Mouse (Mus musculus) CH12.LX (cell line): Measurements from ENCODE around the gene Sfxn3. TPM values are rescaled to one million over a fixed set of nuclear protein-coding genes. Genes with fewer than 3 reads are reported as not detected.

ENCODE experiments used
- DNase-seq: peaks from one replicate; pipeline ENCODE4 v3.0.0-alpha.2; 2013; ENCODE audit errors: extremely low read depth
- H3K27ac ChIP-seq: 2 replicates; pipeline ENCODE4 v1.5.1; 2012; ENCODE audit warnings: low read depth, mild to moderate bottlenecking, control low read depth, moderate library complexity; ENCODE audit not compliant: insufficient read depth
- H3K27me3 ChIP-seq: replicated peaks from 2 replicates; pipeline ENCODE3; 2012; ENCODE audit warnings: inconsistent platforms
- H3K36me3 ChIP-seq, 2 experiments: replicated peaks in 1 of 2; 2 replicates each; pipeline versions ENCODE3 to v1.6.1; 2012; ENCODE audit warnings: inconsistent platforms in 1 of 2, low read length in 1 of 2, mild to moderate bottlenecking in 1 of 2, mixed read lengths in 1 of 2, moderate library complexity in 1 of 2; ENCODE audit not compliant: control insufficient read depth in 1 of 2, insufficient read depth in 1 of 2
- H3K4me1 ChIP-seq, 2 experiments: 2 replicates each; pipeline ENCODE4 v1.6.1; 2012; ENCODE audit warnings: inconsistent platforms in 1 of 2, moderate library complexity in 1 of 2; ENCODE audit not compliant: insufficient read depth in 2 of 2, control insufficient read depth in 1 of 2
- H3K4me2 ChIP-seq: 2 replicates; pipeline ENCODE4 v1.6.1; 2012; ENCODE audit warnings: low read depth, mild to moderate bottlenecking, control low read depth; ENCODE audit not compliant: poor library complexity, insufficient read depth, severe bottlenecking
- H3K4me3 ChIP-seq, 3 experiments: fragments of 150-350 bp in 1 of 3; sonication (generic) in 1 of 3; replicated peaks in 1 of 3; 2 replicates each; pipeline versions ENCODE3 to v1.5.1; 2011 to 2012; ENCODE audit warnings: low read depth in 2 of 3, low read length in 2 of 3, mild to moderate bottlenecking in 2 of 3, moderate library complexity in 2 of 3, control low read depth in 1 of 3, improper control_type of control experiment in 1 of 3, inconsistent platforms in 1 of 3, mixed read lengths in 1 of 3; ENCODE audit not compliant: poor library complexity in 1 of 3
- H3K79me2 ChIP-seq: replicated peaks from 2 replicates; pipeline ENCODE4 v1.6.1; 2012; ENCODE audit warnings: mild to moderate bottlenecking, moderate library complexity; ENCODE audit not compliant: control insufficient read depth, poor library complexity, insufficient read depth, severe bottlenecking; ENCODE audit errors: extremely low read depth
- H3K9ac ChIP-seq: 2 replicates; pipeline ENCODE4 v1.6.1; 2012; ENCODE audit warnings: low read depth, mild to moderate bottlenecking, control low read depth, moderate library complexity; ENCODE audit not compliant: insufficient read depth
- H3K9me3 ChIP-seq: replicated peaks from 2 replicates; pipeline ENCODE3; 2012; ENCODE audit warnings: low read length, inconsistent platforms, mixed read lengths
- BHLHE40 ChIP-seq: IDR thresholded peaks from 2 replicates; pipeline ENCODE4 v1.6.1; 2011; ENCODE audit warnings: mild to moderate bottlenecking, low read depth, low read length, improper control_type of control experiment
- E2F4 ChIP-seq: IDR thresholded peaks from 2 replicates; pipeline ENCODE4 v1.6.1; 2011; ENCODE audit warnings: low read depth, low read length, improper control_type of control experiment; ENCODE audit not compliant: insufficient replicate concordance
- ELF1 ChIP-seq: IDR thresholded peaks from 2 replicates; pipeline ENCODE4 v1.6.1; 2014; ENCODE audit warnings: low read depth, mild to moderate bottlenecking, inconsistent platforms, low read length, improper control_type of control experiment
- EP300 ChIP-seq: IDR thresholded peaks from 2 replicates; pipeline ENCODE4 v1.6.1; 2011; ENCODE audit warnings: low read length, improper control_type of control experiment
- ETS1 ChIP-seq: conservative IDR thresholded peaks from 2 replicates; pipeline ENCODE4 v1.6.1; 2012; ENCODE audit warnings: low read depth, mild to moderate bottlenecking, inconsistent platforms, low read length, improper control_type of control experiment, moderate library complexity
- GABPA ChIP-seq: IDR thresholded peaks from 2 replicates; pipeline ENCODE4 v1.6.1; 2012; ENCODE audit warnings: low read depth, low read length, improper control_type of control experiment, inconsistent platforms; ENCODE audit not compliant: insufficient replicate concordance
- HCFC1 ChIP-seq: IDR thresholded peaks from 2 replicates; pipeline ENCODE4 v1.6.1; 2012; ENCODE audit warnings: low read depth, mild to moderate bottlenecking, inconsistent platforms, low read length, improper control_type of control experiment
- JUN ChIP-seq: IDR thresholded peaks from 2 replicates; pipeline ENCODE4 v1.6.1; 2011; ENCODE audit warnings: low read depth, mild to moderate bottlenecking, low read length, improper control_type of control experiment, moderate library complexity; ENCODE audit not compliant: insufficient read depth
- JUND ChIP-seq: conservative IDR thresholded peaks from 2 replicates; pipeline ENCODE4 v1.6.1; 2011; ENCODE audit warnings: low read depth, low read length, improper control_type of control experiment
- KAT2A ChIP-seq: IDR thresholded peaks from 2 replicates; pipeline ENCODE4 v1.6.1; 2012; ENCODE audit warnings: low read length, improper control_type of control experiment, inconsistent platforms; ENCODE audit not compliant: insufficient replicate concordance
- MAX ChIP-seq: IDR thresholded peaks from 2 replicates; pipeline ENCODE4 v1.6.1; 2011; ENCODE audit warnings: low read length, improper control_type of control experiment
- MXI1 ChIP-seq: IDR thresholded peaks from 2 replicates; pipeline ENCODE4 v1.6.1; 2011; ENCODE audit warnings: mild to moderate bottlenecking, low read depth, low read length, improper control_type of control experiment
- RCOR1 ChIP-seq: conservative IDR thresholded peaks from 2 replicates; pipeline ENCODE4 v1.6.1; 2012; ENCODE audit warnings: low read depth, mild to moderate bottlenecking, inconsistent platforms, low read length, improper control_type of control experiment
- SIN3A ChIP-seq: IDR thresholded peaks from 2 replicates; pipeline ENCODE4 v1.6.1; 2012; ENCODE audit warnings: low read length, improper control_type of control experiment, inconsistent platforms
- SMC3 ChIP-seq: IDR thresholded peaks from 2 replicates; pipeline ENCODE4 v1.6.1; 2011; ENCODE audit warnings: low read depth, low read length, improper control_type of control experiment
- UBTF ChIP-seq: IDR thresholded peaks from 2 replicates; pipeline ENCODE4 v1.6.1; 2012; ENCODE audit warnings: low read depth, mild to moderate bottlenecking, inconsistent platforms, low read length, improper control_type of control experiment, moderate library complexity
- USF1 ChIP-seq: IDR thresholded peaks from 2 replicates; pipeline ENCODE4 v1.6.1; 2014; ENCODE audit warnings: low read depth, mild to moderate bottlenecking, inconsistent platforms, low read length, improper control_type of control experiment
- USF2 ChIP-seq: conservative IDR thresholded peaks from 2 replicates; pipeline ENCODE4 v1.6.1; 2011; ENCODE audit warnings: low read depth, low read length, improper control_type of control experiment
- ZC3H11A ChIP-seq: IDR thresholded peaks from 2 replicates; pipeline ENCODE4 v1.6.1; 2012; ENCODE audit warnings: low read depth, mild to moderate bottlenecking, inconsistent platforms, low read length, improper control_type of control experiment
- ZKSCAN1 ChIP-seq: IDR thresholded peaks from 2 replicates; pipeline ENCODE4 v1.6.1; 2012; ENCODE audit warnings: low read depth, inconsistent platforms, low read length, improper control_type of control experiment, borderline replicate concordance
- ZNF384 ChIP-seq: IDR thresholded peaks from 2 replicates; pipeline ENCODE4 v1.6.1; 2012; ENCODE audit warnings: low read depth, low read length, improper control_type of control experiment, inconsistent platforms
- dilution Hi-C: fragments of 300-500 bp; cut with MboI; formaldehyde crosslinking; loops from 2 replicates; pipeline ENCODE4 v1.14.3; 2020; ENCODE audit warnings: low sequenced_read_pairs; ENCODE audit not compliant: extremely low pct_unique_long_range_greater_than_20kb, extremely low pct_ligation_motif_present
- in situ Hi-C: fragments of 300-500 bp; cut with MboI; formaldehyde crosslinking; loops from 3 replicates; pipeline ENCODE4 v1.14.3; 2019; ENCODE audit warnings: low sequenced_read_pairs, low pct_ligation_motif_present, low pct_unique_long_range_greater_than_20kb, mixed read lengths
- polyA plus RNA-seq: library from polyadenylated mRNA; unstranded; fragments of >175 nt; gene quantifications from 2 replicates; pipeline ENCODE4 v1.2.1, GENCODE M21; 2012; ENCODE audit warnings: low read depth; ENCODE audit not compliant: insufficient read length
- total RNA-seq, 2 experiments: library from RNA; depleted of rRNA; stranded (reverse); fragments of 300-350 nt in 1 of 2; fragments of >200 nt in 1 of 2; gene quantifications; 2 replicates each; pipeline ENCODE4 v1.2.3; 2012 to 2014

The Sfxn3 gene
- total and polyA plus RNA-seq, 3 experiments: 1.4 to 4.2 (median 3.6) TPM

DNA sequence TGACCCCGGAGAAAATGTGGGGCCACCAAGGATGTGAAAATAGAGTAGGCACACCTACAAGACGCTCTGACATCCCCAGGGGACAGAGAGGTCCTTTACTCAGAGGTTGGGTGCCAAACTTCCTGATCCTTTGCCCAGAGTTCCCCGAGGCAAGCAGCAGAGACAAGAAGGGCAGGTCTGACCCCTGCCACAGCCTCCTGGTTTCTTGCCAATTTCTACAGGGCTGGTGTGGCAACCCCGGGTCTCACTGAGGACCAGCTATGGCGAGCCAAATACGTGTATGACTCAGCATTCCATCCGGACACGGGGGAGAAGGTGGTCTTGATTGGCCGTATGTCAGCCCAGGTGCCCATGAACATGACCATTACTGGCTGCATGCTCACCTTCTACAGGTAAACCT is 2.2 kb downstream of the Sfxn3 start:
- peaks cover 13 to 44% of the 10 kb centered on the region in 2 experiments for H3K36me3 ChIP-seq
- in situ Hi-C loops (loop anchor here (25.0 kb wide), 1 partner anchor 462 kb away; no protein-coding TSS in a partner anchor), dilution Hi-C loops (no loop called here)
- peaks cover 4 to 26% of the 10 kb centered on the region in 2 experiments; a peak in 3 of 4 replicates for H3K4me1 ChIP-seq
- no peaks in the 10 kb centered on the region for H3K79me2 ChIP-seq
- H3K27ac ChIP-seq: no peak overlapping the region
- TF ChIP-seq USF1 (no peak), UBTF (no peak), JUND (no peak), MAX (no peak)
- TF ChIP-seq, all 38 proteins: peak for 0
- Histone ChIP-seq H3K9me3 (no peaks in the 10 kb centered on the region), H3K4me3 (no peak overlapping the region), H3K27me3 (peaks cover 28% of the 10 kb centered on the region), H3K9ac (no peak overlapping the region), H3K4me2 (no peak overlapping the region)
- DNase-seq: no peak

DNA sequence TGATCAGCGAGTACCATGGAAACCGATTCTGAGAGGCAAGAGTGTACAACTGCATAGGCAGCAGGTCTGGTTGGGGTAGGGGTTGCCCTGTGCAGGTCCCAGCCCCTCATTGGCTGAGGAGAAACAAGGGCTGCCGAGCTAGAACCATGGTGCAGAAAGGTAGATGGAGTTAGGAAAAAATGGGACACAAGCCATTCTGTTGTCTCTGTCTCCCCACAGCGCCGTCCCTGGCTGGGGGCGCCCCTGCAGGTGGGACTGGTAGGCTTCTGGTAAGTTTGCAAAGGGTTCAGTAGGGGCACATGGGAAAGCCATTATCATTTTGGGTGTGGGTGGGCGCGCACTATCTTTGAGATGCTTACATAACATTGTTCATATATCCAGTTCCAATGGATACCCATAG is 6.1 kb downstream of the Sfxn3 start:
- in situ Hi-C loops: loop anchor here (10.0 kb wide), 1 partner anchor 101 kb away; the partner anchor contains the start of gene Tlx1
- Histone ChIP-seq H3K4me3 (no peak overlapping the region), H3K27ac (no peak overlapping the region), H3K9me3 (no peaks in the 10 kb centered on the region), H3K9ac (no peak overlapping the region), H3K4me1 (peaks cover 0 to 21% of the 10 kb centered on the region in 2 experiments; a peak in 3 of 4 replicates), H3K36me3 (peaks cover 19 to 53% of the 10 kb centered on the region in 2 experiments), H3K79me2 (no peaks in the 10 kb centered on the region), H3K27me3 (no peaks in the 10 kb centered on the region), H3K4me2 (no peak overlapping the region)
- dilution Hi-C loops: no loop called here
- TF ChIP-seq HCFC1: no peak
- TF ChIP-seq ZNF384: no peak
- TF ChIP-seq SMC3: no peak
- TF ChIP-seq JUND: no peak
- DNase-seq: no peak

DNA sequence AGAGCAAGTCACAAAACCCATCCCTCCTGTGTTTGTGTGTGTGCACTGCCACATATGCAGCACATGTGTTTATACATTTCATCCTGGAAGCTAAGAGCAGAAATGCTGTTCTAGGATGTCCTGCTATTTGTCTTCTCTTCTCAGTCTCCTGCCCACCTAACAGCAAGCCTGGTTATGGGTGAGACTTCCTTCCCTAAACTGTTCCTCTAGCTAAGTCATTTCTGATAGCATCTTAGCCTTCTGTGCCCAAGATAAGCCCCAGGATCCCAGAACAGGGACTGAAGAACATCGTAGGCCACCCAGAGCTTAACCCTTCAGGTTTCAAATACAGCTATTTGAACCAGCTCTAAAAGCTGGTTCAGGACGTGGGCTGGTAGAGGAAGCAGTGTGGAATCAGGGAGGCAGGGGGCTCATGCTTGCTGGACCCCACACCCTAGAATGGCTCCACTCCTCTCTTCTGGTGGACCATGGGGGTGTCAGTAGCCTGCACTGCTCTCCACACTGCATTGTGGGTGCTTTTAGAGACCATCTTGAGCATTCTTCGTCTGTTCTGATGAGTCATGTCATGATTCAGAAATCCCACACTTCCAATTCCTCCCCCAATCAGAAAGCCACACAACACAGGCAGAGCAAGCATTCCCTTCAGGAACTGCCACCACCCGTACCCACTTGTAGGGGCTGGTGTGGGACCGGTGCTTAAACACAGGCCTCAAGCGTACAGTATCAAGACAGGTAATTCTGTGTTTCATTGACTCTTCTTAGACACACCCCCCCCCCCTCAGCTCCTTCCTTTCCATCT is 7.8 kb downstream of the Sfxn3 start:
- in situ Hi-C loops: loop anchor here (10.0 kb wide), 1 partner anchor 100 kb away; the partner anchor contains the start of gene Tlx1
- Histone ChIP-seq H3K4me3 (no peak overlapping the region), H3K9ac (no peak overlapping the region), H3K9me3 (no peaks in the 10 kb centered on the region), H3K27ac (no peak overlapping the region)
- dilution Hi-C loops: no loop called here
- no peak for TF ChIP-seq EP300
- no peak for TF ChIP-seq UBTF
- TF ChIP-seq MXI1: no peak
- no peak for TF ChIP-seq ZKSCAN1
- no peak for TF ChIP-seq ETS1
- TF ChIP-seq BHLHE40: no peak
- no peak for TF ChIP-seq USF1
- TF ChIP-seq JUN: no peak
- TF ChIP-seq ZC3H11A: no peak
- no peak for TF ChIP-seq RCOR1
- TF ChIP-seq SMC3: no peak
- no peak for TF ChIP-seq ELF1
- TF ChIP-seq E2F4: no peak
- no peak for TF ChIP-seq USF2
- TF ChIP-seq KAT2A: no peak
- TF ChIP-seq SIN3A: no peak
- no peak for TF ChIP-seq GABPA
- TF ChIP-seq, all 38 proteins: peak for 0
- Histone ChIP-seq H3K27me3 (no peaks in the 10 kb centered on the region), H3K4me2 (no peak overlapping the region), H3K4me1 (peaks cover 0 to 16% of the 10 kb centered on the region in 2 experiments; a peak in 3 of 4 replicates), H3K79me2 (no peaks in the 10 kb centered on the region; the same call in 1 of the 2 replicates), H3K36me3 (peaks cover 16 to 43% of the 10 kb centered on the region in 2 experiments)
- DNase-seq: no peak
